Mouse (Mus musculus): ENCODE data around the gene Tbp. TPM values are rescaled to one million over a fixed set of nuclear protein-coding genes. Genes with fewer than 3 reads are reported as not detected.

The Tbp gene
- total and polyA plus RNA-seq, 3 experiments = 38.5 to 490 (median 79.6) TPM

DNA sequence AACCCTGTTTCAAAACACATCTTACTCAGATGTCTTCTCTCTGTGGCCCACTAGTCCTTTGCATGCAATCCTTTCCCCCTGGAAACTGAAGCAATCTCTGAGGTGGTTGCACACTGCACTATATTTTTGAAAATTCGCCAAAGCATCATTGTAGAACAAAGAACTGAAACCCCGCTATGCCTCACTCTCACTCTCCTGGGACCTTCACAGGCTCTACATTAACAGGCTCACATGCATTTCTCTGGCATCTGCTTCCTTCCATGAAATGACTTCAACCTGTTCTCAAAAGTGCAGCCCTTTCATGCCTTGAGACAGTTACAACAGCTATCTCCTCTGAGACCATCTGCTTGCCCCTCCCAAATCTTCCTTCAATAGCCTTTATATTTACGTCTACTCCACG is 46.8 kb downstream of the Tbp start:
- no peaks in the 10 kb centered on the region for H3K9me3 ChIP-seq (replicated peaks; ENCODE audit: insufficient read depth, low read length)
- H3K9ac ChIP-seq (ENCODE audit: control insufficient read depth, low read depth, low read length, poor library complexity, severe bottlenecking) = no peak overlapping the region
- no peak overlapping the region for H3K4me3 ChIP-seq (ENCODE audit: control insufficient read depth in 1 of 2, insufficient read depth in 1 of 2, low read depth in 2 of 2, low read length in 2 of 2)
- H3K79me2 ChIP-seq (ENCODE audit: control insufficient read depth, insufficient read depth, low read length, poor library complexity) = no peaks in the 10 kb centered on the region
- DNase-seq (ENCODE audit: low read depth, low spot score) = no peak
- H3K27me3 ChIP-seq (ENCODE audit: control insufficient read depth in 1 of 2, insufficient read depth in 2 of 2, low read length in 2 of 2) = no peaks in the 10 kb centered on the region
- TF ChIP-seq MXI1 (IDR thresholded peaks at IDR 0.05; ENCODE audit: low read depth, low read length) (no peak), ZC3H11A (IDR thresholded peaks at IDR 0.05; ENCODE audit: low read depth, low read length) (no peak), TCF12 (IDR thresholded peaks at IDR 0.05; ENCODE audit: low read depth, low read length) (no peak)
- H3K27ac ChIP-seq (ENCODE audit: control insufficient read depth, low read depth, low read length) = no peak overlapping the region
- no peaks in the 10 kb centered on the region for H3K4me1 ChIP-seq (ENCODE audit: control insufficient read depth in 1 of 2, insufficient read depth in 2 of 2, low read length in 2 of 2)
- no peaks in the 10 kb centered on the region for H3K36me3 ChIP-seq (ENCODE audit: control insufficient read depth in 1 of 2, insufficient read depth in 2 of 2, low read length in 2 of 2)

DNA sequence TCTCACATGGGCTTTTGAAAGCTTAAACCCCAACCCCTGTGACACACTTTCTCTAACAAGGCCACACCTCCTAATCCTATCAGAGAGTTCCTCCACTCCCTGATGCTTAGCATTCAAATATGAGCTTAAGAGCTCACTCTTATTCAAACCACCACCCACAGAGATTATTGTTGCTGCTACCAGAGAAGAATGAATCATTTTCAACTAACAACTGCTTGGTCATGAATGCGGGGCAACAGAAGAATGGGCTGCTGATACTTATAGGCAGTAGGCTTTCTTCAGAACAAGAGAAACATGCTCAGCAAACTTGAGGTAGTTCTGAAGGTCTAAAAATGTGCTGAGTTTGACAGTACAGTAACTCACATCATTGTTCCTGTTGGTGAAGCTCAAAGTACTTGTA is 50.0 kb downstream of the Tbp start:
- no peaks in the 10 kb centered on the region; a peak in 1 of 4 replicates for H3K36me3 ChIP-seq (ENCODE audit: control insufficient read depth in 1 of 2, insufficient read depth in 2 of 2, low read length in 2 of 2)
- no peak overlapping the region for H3K9ac ChIP-seq (ENCODE audit: control insufficient read depth, low read depth, low read length, poor library complexity, severe bottlenecking)
- no peak for DNase-seq (ENCODE audit: low read depth, low spot score)
- TF ChIP-seq MYC (IDR thresholded peaks at IDR 0.05; ENCODE audit: low read depth, low read length) = no peak
- no peak for TF ChIP-seq CTCF (IDR thresholded peaks at IDR 0.05 in 2 of 3, conservative IDR thresholded peaks at IDR 0.05 in 1 of 3; ENCODE audit: control insufficient read depth in 1 of 3, insufficient read depth in 1 of 3, low read depth in 2 of 3, low read length in 3 of 3, poor library complexity in 1 of 3, severe bottlenecking in 1 of 3)
- no peak for TF ChIP-seq MEF2A (IDR thresholded peaks at IDR 0.05; ENCODE audit: extremely low read depth, insufficient replicate concordance, low read depth, low read length, poor library complexity, severe bottlenecking)
- TF ChIP-seq ZKSCAN1 (IDR thresholded peaks at IDR 0.05; ENCODE audit: low read depth, low read length) = no peak
- TF ChIP-seq HCFC1 (IDR thresholded peaks at IDR 0.05; ENCODE audit: low read depth, low read length) = no peak
- no peak for TF ChIP-seq CHD1 (IDR thresholded peaks at IDR 0.05; ENCODE audit: low read depth, low read length)
- TF ChIP-seq MAZ (IDR thresholded peaks at IDR 0.05; ENCODE audit: low read depth, low read length) = no peak
- no peaks in the 10 kb centered on the region; the same call in 1 of the 2 replicates for H3K9me3 ChIP-seq (replicated peaks; ENCODE audit: insufficient read depth, low read length)
- H3K79me2 ChIP-seq (ENCODE audit: control insufficient read depth, insufficient read depth, low read length, poor library complexity) = no peaks in the 10 kb centered on the region
- H3K4me1 ChIP-seq (ENCODE audit: control insufficient read depth in 1 of 2, insufficient read depth in 2 of 2, low read length in 2 of 2) = no peaks in the 10 kb centered on the region
- H3K27me3 ChIP-seq (ENCODE audit: control insufficient read depth in 1 of 2, insufficient read depth in 2 of 2, low read length in 2 of 2) = no peaks in the 10 kb centered on the region
- no peak overlapping the region for H3K27ac ChIP-seq (ENCODE audit: control insufficient read depth, low read depth, low read length)
- H3K4me3 ChIP-seq (ENCODE audit: control insufficient read depth in 1 of 2, insufficient read depth in 1 of 2, low read depth in 2 of 2, low read length in 2 of 2) = no peak overlapping the region

DNA sequence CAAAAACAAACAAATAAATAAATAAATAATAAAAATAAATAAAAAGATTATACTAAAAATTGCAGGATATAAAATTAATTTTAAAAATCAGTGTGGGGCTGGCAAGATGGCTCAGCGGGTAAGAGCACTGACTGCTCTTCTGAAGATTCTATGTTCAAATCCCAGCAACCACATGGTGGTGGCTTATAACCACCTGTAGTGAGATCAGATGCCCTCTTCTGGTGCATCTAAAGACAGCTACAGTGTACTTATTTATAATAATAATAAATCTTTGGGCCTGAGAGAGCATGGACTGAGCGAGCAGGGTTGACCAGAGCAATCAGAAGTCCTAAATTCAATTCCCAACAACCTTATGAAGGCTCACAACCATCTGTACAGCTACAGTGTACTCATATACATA is 60.3 kb downstream of the Tbp start:
- TF ChIP-seq SMC3 (IDR thresholded peaks at IDR 0.05; ENCODE audit: low read depth, low read length) (peak; percentile 17; the same call in 1 of the 2 replicates), CTCF (IDR thresholded peaks at IDR 0.05 in 2 of 3, conservative IDR thresholded peaks at IDR 0.05 in 1 of 3; ENCODE audit: control insufficient read depth in 1 of 3, insufficient read depth in 1 of 3, low read depth in 2 of 3, low read length in 3 of 3, poor library complexity in 1 of 3, severe bottlenecking in 1 of 3) (no peak), TBP (IDR thresholded peaks at IDR 0.05; ENCODE audit: low read depth, low read length) (no peak), ZNF384 (IDR thresholded peaks at IDR 0.05; ENCODE audit: low read depth, low read length) (no peak), E2F4 (IDR thresholded peaks at IDR 0.05; ENCODE audit: borderline replicate concordance, low read depth, low read length) (no peak), ELF1 (IDR thresholded peaks at IDR 0.05; ENCODE audit: low read depth, low read length) (no peak)
- Histone ChIP-seq H3K4me1 (ENCODE audit: control insufficient read depth in 1 of 2, insufficient read depth in 2 of 2, low read length in 2 of 2) (peaks cover 0 to 7% of the 10 kb centered on the region in 2 experiments), H3K27ac (ENCODE audit: control insufficient read depth, low read depth, low read length) (no peak overlapping the region), H3K9ac (ENCODE audit: control insufficient read depth, low read depth, low read length, poor library complexity, severe bottlenecking) (no peak overlapping the region), H3K27me3 (ENCODE audit: control insufficient read depth in 1 of 2, insufficient read depth in 2 of 2, low read length in 2 of 2) (no peaks in the 10 kb centered on the region), H3K79me2 (ENCODE audit: control insufficient read depth, insufficient read depth, low read length, poor library complexity) (no peaks in the 10 kb centered on the region; the same call in 1 of the 2 replicates), H3K9me3 (replicated peaks; ENCODE audit: insufficient read depth, low read length) (no peaks in the 10 kb centered on the region), H3K36me3 (ENCODE audit: control insufficient read depth in 1 of 2, insufficient read depth in 2 of 2, low read length in 2 of 2) (peaks cover 0 to 2% of the 10 kb centered on the region in 2 experiments; a peak in 2 of 4 replicates), H3K4me3 (ENCODE audit: control insufficient read depth in 1 of 2, insufficient read depth in 1 of 2, low read depth in 2 of 2, low read length in 2 of 2) (no peak overlapping the region)
- DNase-seq (ENCODE audit: low read depth, low spot score) = no peak
